Mouse (Mus musculus) heart, embryonic 14.5 days (tissue): ENCODE measurements around the gene Sin3b. TPM values are rescaled to one million over a fixed set of nuclear protein-coding genes. Genes with fewer than 3 reads are reported as not detected.
A peak's percentile ranks its signal among the peaks of the same experiment; 100 is the strongest.
"Not testable (repeated sequence)": the region's sequence is repeated elsewhere in the genome, so short reads cannot be mapped to it uniquely, and the experiment has no call there.

Source experiments
- ATAC-seq: fragments of 200-750 bp; cut with Nextera tagmentation; 2 replicates; pipeline ENCODE4 v1.8.0; 2017; ENCODE audit warnings: low read depth, moderate TSS enrichment; ENCODE audit not compliant: insufficient number of reproducible peaks, insufficient read depth, low FRiP score
- H3K27ac ChIP-seq, 2 experiments: fragments of 200-500 bp in 1 of 2; fragments of 300-500 bp in 1 of 2; sonication (generic) in 1 of 2; replicated peaks in 1 of 2; 2 replicates each; pipeline ENCODE4 v1.5.1; 2012 to 2014; ENCODE audit warnings: low read depth in 2 of 2, low read length in 2 of 2, control low read depth in 1 of 2, mild to moderate bottlenecking in 1 of 2, mixed read lengths in 1 of 2; ENCODE audit not compliant: control insufficient read depth in 1 of 2, insufficient read depth in 1 of 2
- H3K27me3 ChIP-seq: fragments of 300-500 bp; sonication (generic); 2 replicates; pipeline ENCODE4 v1.6.1; 2014; ENCODE audit warnings: mild to moderate bottlenecking, low read length, control low read depth; ENCODE audit not compliant: control insufficient read depth, insufficient read depth
- H3K36me3 ChIP-seq: fragments of 300-500 bp; sonication (generic); 2 replicates; pipeline ENCODE4 v1.6.1; 2014; ENCODE audit warnings: mild to moderate bottlenecking, control low read depth, low read length, mixed read lengths; ENCODE audit not compliant: control insufficient read depth, insufficient read depth
- H3K4me1 ChIP-seq, 2 experiments: fragments of 200-500 bp in 1 of 2; fragments of 300-500 bp in 1 of 2; sonication (generic) in 1 of 2; 2 replicates each; pipeline ENCODE4 v1.6.1; 2012 to 2014; ENCODE audit warnings: low read length in 2 of 2, control low read depth in 1 of 2, mixed read lengths in 1 of 2; ENCODE audit not compliant: control insufficient read depth in 2 of 2, insufficient read depth in 2 of 2
- H3K4me2 ChIP-seq: fragments of 300-500 bp; sonication (generic); 2 replicates; pipeline ENCODE4 v1.6.1; 2014; ENCODE audit warnings: mild to moderate bottlenecking, low read length
- H3K4me3 ChIP-seq, 2 experiments: fragments of 200-500 bp in 1 of 2; fragments of 300-500 bp in 1 of 2; sonication (generic) in 1 of 2; 2 replicates each; pipeline ENCODE4 v1.5.1; 2012 to 2014; ENCODE audit warnings: low read length in 2 of 2, mild to moderate bottlenecking in 2 of 2, control low read depth in 1 of 2, low read depth in 1 of 2, moderate library complexity in 1 of 2; ENCODE audit not compliant: control insufficient read depth in 1 of 2, insufficient read depth in 1 of 2
- H3K9ac ChIP-seq: fragments of 300-500 bp; sonication (generic); 2 replicates; pipeline ENCODE4 v1.6.1; 2014; ENCODE audit warnings: mild to moderate bottlenecking, low read length
- H3K9me3 ChIP-seq: fragments of 300-500 bp; sonication (generic); 2 replicates; pipeline ENCODE4 v1.6.1; 2016; ENCODE audit warnings: low read length, control low read depth; ENCODE audit not compliant: control insufficient read depth
- WGBS: fragments of 180-500 bp; shearing (Covaris S2); extraction: QIAGEN DNeasy Blood & Tissue Kit; methylation state at CpG from one replicate; pipeline ENCODE4 v1.1.7; 2014; 5-methylcytosine and 5-hydroxymethylcytosine counted together
- polyA plus RNA-seq: library from polyadenylated mRNA; unstranded; fragments of >200 nt; fragmentation: Nextera tagmentation; extraction: Ambion mirVana; gene quantifications from 2 replicates; pipeline ENCODE4 v1.2.1, GENCODE M21; 2014

The Sin3b gene
- polyA plus RNA-seq: 190 and 204 TPM in 2 replicates

- Histone ChIP-seq H3K9me3 (no peaks in the 10 kb centered on the region), H3K36me3 (peaks cover 36% of the 10 kb centered on the region), H3K27me3 (no peaks in the 10 kb centered on the region), H3K27ac (peak within 1 kb of the TSS in 1 of 2 experiments; percentile 12; a peak in 2 of 4 replicates), H3K4me1 (peaks cover 5 to 9% of the 10 kb centered on the region in 2 experiments), H3K9ac (peak within 1 kb of the TSS; percentile 98), H3K4me3 (peak within 1 kb of the TSS; percentile 94 to 98), H3K4me2 (peak within 1 kb of the TSS; percentile 96)
- WGBS: 13% methylated on average over 56 of the region's 56 CpGs
- ATAC-seq: peak; percentile 95
These were observed at the start of gene Sin3b for GRCm38 (mm10) chr8:72722769-72723650. Sin3b (plus strand) TSS chr8:72723285.

- H3K4me2 ChIP-seq: no peak overlapping the region
- WGBS: 82% methylated on average over 2 of the region's 2 CpGs
These were observed 48.9 kb upstream of the Sin3b start for GRCm38 (mm10) chr8:72674184-72674583.

GRCm38 (mm10) chr8:72676436-72676835 is 46.6 kb upstream of the Sin3b start:
- no peak for ATAC-seq
- 47% methylated on average over 4 of the region's 4 CpGs for whole genome bisulfite sequencing

More at GRCm38 (mm10) chr8:72674184-72674583, 48.9 kb upstream of the Sin3b start:
- no peak for ATAC-seq
- Histone ChIP-seq H3K4me1 (no peaks in the 10 kb centered on the region), H3K27ac (no peak overlapping the region), H3K9me3 (no peaks in the 10 kb centered on the region), H3K9ac (no peak overlapping the region), H3K4me3 (no peak overlapping the region), H3K27me3 (no peaks in the 10 kb centered on the region), H3K36me3 (no peaks in the 10 kb centered on the region)

GRCm38 (mm10) chr8:72676844-72677243 is 46.2 kb upstream of the Sin3b start:
- not testable (repeated sequence) for H3K27me3 ChIP-seq, H3K4me1 ChIP-seq, ATAC-seq, H3K9ac ChIP-seq, H3K27ac ChIP-seq, H3K36me3 ChIP-seq, H3K4me3 ChIP-seq, H3K4me2 ChIP-seq, H3K9me3 ChIP-seq
- 59% methylated on average over 2 of the region's 2 CpGs for WGBS

More at GRCm38 (mm10) chr8:72676436-72676835, 46.6 kb upstream of the Sin3b start:
- H3K27me3 ChIP-seq: no peaks in the 10 kb centered on the region
- H3K27ac ChIP-seq: no peak overlapping the region
- no peaks in the 10 kb centered on the region for H3K9me3 ChIP-seq
- no peak overlapping the region for H3K4me3 ChIP-seq
- no peaks in the 10 kb centered on the region for H3K4me1 ChIP-seq
- no peak overlapping the region for H3K9ac ChIP-seq
- no peaks in the 10 kb centered on the region for H3K36me3 ChIP-seq
- H3K4me2 ChIP-seq: no peak overlapping the region

GRCm38 (mm10) chr8:72677331-72677730 is 45.8 kb upstream of the Sin3b start:
- Histone ChIP-seq H3K27me3 (no peaks in the 10 kb centered on the region), H3K4me1 (no peaks in the 10 kb centered on the region), H3K4me3 (no peak overlapping the region), H3K27ac (no peak overlapping the region), H3K36me3 (no peaks in the 10 kb centered on the region), H3K9ac (no peak overlapping the region), H3K9me3 (no peaks in the 10 kb centered on the region), H3K4me2 (no peak overlapping the region)
- WGBS: 52% methylated on average over 5 of the region's 5 CpGs
- no peak for ATAC-seq

GRCm38 (mm10) chr8:72680133-72680532 is 43.0 kb upstream of the Sin3b start:
- no peak overlapping the region for H3K27ac ChIP-seq
- no peak overlapping the region for H3K4me2 ChIP-seq
- H3K9ac ChIP-seq: no peak overlapping the region
- no peaks in the 10 kb centered on the region for H3K9me3 ChIP-seq
- WGBS: 6% methylated on average over 3 of the region's 3 CpGs
- ATAC-seq: no peak
- peaks cover 0 to 2% of the 10 kb centered on the region in 2 experiments; a peak in 1 of 4 replicates for H3K4me1 ChIP-seq
- H3K27me3 ChIP-seq: no peaks in the 10 kb centered on the region
- H3K4me3 ChIP-seq: no peak overlapping the region
- H3K36me3 ChIP-seq: no peaks in the 10 kb centered on the region

GRCm38 (mm10) chr8:72682051-72682687 is 40.9 kb upstream of the Sin3b start:
- 71% methylated on average over 4 of the region's 4 CpGs for WGBS
- no peak overlapping the region for H3K9ac ChIP-seq
- no peak for ATAC-seq

More at GRCm38 (mm10) chr8:72682051-72682687, 40.9 kb upstream of the Sin3b start:
- H3K27me3 ChIP-seq: no peaks in the 10 kb centered on the region
- no peak overlapping the region for H3K27ac ChIP-seq
- H3K36me3 ChIP-seq: no peaks in the 10 kb centered on the region
- H3K9me3 ChIP-seq: no peaks in the 10 kb centered on the region
- H3K4me2 ChIP-seq: no peak overlapping the region
- peaks cover 0 to 2% of the 10 kb centered on the region in 2 experiments; a peak in 1 of 4 replicates for H3K4me1 ChIP-seq
- no peak overlapping the region for H3K4me3 ChIP-seq
